Mouse (Mus musculus) midbrain, embryonic 11.5 days (tissue): ENCODE results near the gene Rpl27. TPM values are rescaled to one million over a fixed set of nuclear protein-coding genes. Genes with fewer than 3 reads are reported as not detected.

Source experiments
- ATAC-seq: fragments of 200-750 bp; cut with Nextera tagmentation; 2 replicates; pipeline ENCODE4 v1.8.0; 2017; ENCODE audit warnings: moderate TSS enrichment, moderate library complexity; ENCODE audit not compliant: low FRiP score
- DNase-seq: peaks from one replicate; pipeline ENCODE4 v3.0.0; 2015; ENCODE audit warnings: low spot score; ENCODE audit errors: missing footprints
- H3K27ac ChIP-seq: fragments of 300-500 bp; sonication (generic); 2 replicates; pipeline ENCODE4 v1.5.1; 2014; ENCODE audit warnings: low read depth, low read length
- H3K27me3 ChIP-seq: fragments of 300-500 bp; sonication (generic); 2 replicates; pipeline ENCODE4 v1.6.1; 2014; ENCODE audit warnings: mild to moderate bottlenecking, low read length, moderate library complexity, mixed read lengths; ENCODE audit not compliant: control insufficient read depth, insufficient read depth
- H3K36me3 ChIP-seq: fragments of 300-500 bp; sonication (generic); 2 replicates; pipeline ENCODE4 v1.6.1; 2014; ENCODE audit warnings: mild to moderate bottlenecking, low read length, moderate library complexity, mixed read lengths; ENCODE audit not compliant: control insufficient read depth, insufficient read depth
- H3K4me1 ChIP-seq: fragments of 300-500 bp; sonication (generic); 2 replicates; pipeline ENCODE4 v1.6.1; 2014; ENCODE audit warnings: low read length; ENCODE audit not compliant: control insufficient read depth, insufficient read depth
- H3K4me2 ChIP-seq: fragments of 300-500 bp; sonication (generic); 2 replicates; pipeline ENCODE4 v1.6.1; 2014; ENCODE audit warnings: mild to moderate bottlenecking, moderate library complexity
- H3K4me3 ChIP-seq: fragments of 300-500 bp; sonication (generic); 2 replicates; pipeline ENCODE4 v1.5.1; 2014; ENCODE audit warnings: low read depth, low read length
- H3K9ac ChIP-seq: fragments of 300-500 bp; sonication (generic); 2 replicates; pipeline ENCODE4 v1.6.1; 2014; ENCODE audit warnings: low read length
- H3K9me3 ChIP-seq: fragments of 300-500 bp; sonication (generic); 2 replicates; pipeline ENCODE4 v1.6.1; 2016; ENCODE audit warnings: low read length; ENCODE audit not compliant: control insufficient read depth
- WGBS: fragments of 180-500 bp; shearing (Covaris S2); extraction: QIAGEN DNeasy Blood & Tissue Kit; methylation state at CpG from one replicate; pipeline ENCODE4 v1.1.7; 2014; 5-methylcytosine and 5-hydroxymethylcytosine counted together
- polyA plus RNA-seq: library from polyadenylated mRNA; unstranded; fragments of >200 nt; fragmentation: Nextera tagmentation; extraction: Ambion mirVana; gene quantifications from 2 replicates; pipeline ENCODE4 v1.2.1, GENCODE M21; 2014

The Rpl27 gene
- polyA plus RNA-seq, 1 experiment from 2014 or later = 399 TPM

DNA sequence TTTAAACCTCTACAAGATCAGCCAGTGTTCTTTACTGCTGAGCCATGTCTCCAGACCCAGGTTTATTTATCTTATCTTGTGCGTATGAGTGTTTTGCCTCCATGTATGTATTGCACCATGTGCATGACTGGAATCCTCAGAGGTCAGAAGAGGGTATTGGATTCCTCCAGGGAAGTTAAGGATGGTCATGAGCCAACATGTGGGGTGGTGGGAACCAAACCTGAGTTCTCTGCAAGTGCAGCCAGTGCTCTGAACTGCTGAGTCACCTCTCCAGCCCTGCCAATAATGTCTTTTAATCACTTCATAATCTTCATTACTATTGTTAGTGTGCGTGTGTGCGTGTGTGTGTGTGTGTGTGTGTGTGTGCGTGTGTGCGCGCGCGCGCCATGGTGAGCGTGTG is 9.4 kb downstream of the Rpl27 start:
- H3K27me3 ChIP-seq = no peaks in the 10 kb centered on the region
- H3K27ac ChIP-seq = no peak overlapping the region
- ATAC-seq = no peak
- no peaks in the 10 kb centered on the region for H3K4me1 ChIP-seq
- no peak for DNase-seq
- H3K9ac ChIP-seq = no peak overlapping the region
- H3K36me3 ChIP-seq = no peaks in the 10 kb centered on the region
- no peaks in the 10 kb centered on the region for H3K9me3 ChIP-seq
- WGBS = 94% methylated on average over 10 of the region's 10 CpGs
- no peak overlapping the region for H3K4me2 ChIP-seq
- H3K4me3 ChIP-seq = no peak overlapping the region

DNA sequence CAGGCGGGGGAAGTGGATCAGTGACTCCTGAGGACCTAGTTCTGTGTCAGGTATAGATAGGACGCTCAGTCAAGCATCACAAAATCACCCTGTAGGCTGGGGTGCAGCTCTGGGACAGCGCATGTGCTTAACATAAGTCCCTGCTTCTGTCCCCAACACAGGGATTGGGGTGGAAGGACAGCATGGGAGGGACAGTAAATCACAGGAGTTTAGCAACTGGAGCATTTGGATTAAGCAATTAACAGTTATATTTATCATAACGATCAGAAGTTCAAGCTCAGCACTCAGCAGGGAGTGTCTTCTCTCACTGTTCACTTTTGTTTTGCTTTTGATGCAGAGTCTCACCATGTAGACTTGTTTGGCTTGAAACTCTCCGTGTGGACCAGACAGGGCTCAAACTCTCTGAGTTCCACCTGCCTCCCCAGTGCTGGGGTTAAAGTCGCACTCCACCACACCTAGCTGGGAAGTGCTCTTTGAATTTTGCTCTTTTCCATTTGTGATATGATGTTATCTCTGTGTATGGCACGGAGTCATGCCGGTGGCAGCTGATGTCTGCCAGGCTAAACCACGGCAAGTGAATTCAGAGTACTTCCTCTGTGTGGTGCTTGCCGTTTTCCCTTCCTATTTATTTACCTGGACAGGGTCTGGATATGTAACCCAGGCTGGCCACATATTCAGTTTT is 10.1 kb downstream of the Rpl27 start:
- DNase-seq = no peak
- H3K4me3 ChIP-seq = no peak overlapping the region
- H3K27me3 ChIP-seq = no peaks in the 10 kb centered on the region
- no peak overlapping the region for H3K9ac ChIP-seq
- ATAC-seq = no peak
- H3K9me3 ChIP-seq = no peaks in the 10 kb centered on the region
- WGBS = 76% methylated on average over 10 of the region's 10 CpGs
- H3K27ac ChIP-seq = no peak overlapping the region
- H3K4me1 ChIP-seq = no peaks in the 10 kb centered on the region
- H3K4me2 ChIP-seq = no peak overlapping the region
- no peaks in the 10 kb centered on the region for H3K36me3 ChIP-seq

DNA sequence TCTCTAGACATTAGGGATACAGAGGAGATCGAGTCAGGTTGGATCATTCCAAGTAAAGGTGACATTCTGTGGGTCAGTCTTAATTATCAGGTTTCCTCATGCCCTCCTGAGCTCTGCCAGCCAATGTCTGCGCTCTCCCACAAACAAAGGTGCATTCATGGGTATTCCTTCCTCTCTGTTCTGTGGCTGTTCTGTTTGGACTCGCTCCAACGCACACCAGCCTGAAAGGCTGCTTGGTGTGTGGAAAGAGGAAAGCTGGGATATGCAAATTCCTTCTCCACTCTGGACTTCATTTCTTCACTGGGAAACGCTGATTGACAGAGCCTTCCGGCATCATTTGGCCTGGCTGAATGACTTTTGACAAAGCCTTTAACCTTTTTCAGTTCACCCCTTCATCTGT is 12.6 kb downstream of the Rpl27 start:
- Histone ChIP-seq H3K9ac (no peak overlapping the region), H3K4me2 (no peak overlapping the region), H3K36me3 (no peaks in the 10 kb centered on the region; the same call in 1 of the 2 replicates), H3K27ac (no peak overlapping the region), H3K4me3 (no peak overlapping the region), H3K27me3 (no peaks in the 10 kb centered on the region), H3K9me3 (no peaks in the 10 kb centered on the region), H3K4me1 (no peaks in the 10 kb centered on the region)
- ATAC-seq (no peak), DNase-seq (no peak)
- 46% methylated on average over 6 of the region's 6 CpGs for WGBS

DNA sequence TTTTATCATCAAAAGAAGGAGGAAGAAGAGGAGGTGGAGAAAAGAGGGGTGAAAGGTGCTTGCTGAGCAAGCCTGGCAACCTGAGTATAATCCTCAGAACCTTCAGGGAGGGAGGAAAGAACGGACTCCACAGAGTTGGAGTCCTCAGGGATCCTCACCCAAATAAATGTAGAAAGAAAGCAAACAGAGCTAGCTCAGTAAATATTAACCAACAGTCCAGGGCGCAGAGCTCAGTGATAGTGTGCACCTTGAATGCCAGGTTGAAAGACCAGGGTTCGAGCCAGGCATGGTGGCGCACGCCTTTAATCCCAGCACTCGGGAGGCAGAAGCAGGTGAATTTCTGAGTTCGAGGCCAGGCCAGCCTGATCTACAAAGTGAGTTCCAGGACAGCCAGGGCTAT is 13.5 kb downstream of the Rpl27 start:
- Histone ChIP-seq H3K27me3 (no peaks in the 10 kb centered on the region), H3K36me3 (no peaks in the 10 kb centered on the region; the same call in none of the 2 replicates), H3K27ac (no peak overlapping the region), H3K4me2 (no peak overlapping the region), H3K9me3 (no peaks in the 10 kb centered on the region), H3K9ac (no peak overlapping the region), H3K4me1 (no peaks in the 10 kb centered on the region), H3K4me3 (no peak overlapping the region)
- ATAC-seq (no peak), DNase-seq (no peak)
- WGBS = 87% methylated on average over 7 of the region's 7 CpGs

DNA sequence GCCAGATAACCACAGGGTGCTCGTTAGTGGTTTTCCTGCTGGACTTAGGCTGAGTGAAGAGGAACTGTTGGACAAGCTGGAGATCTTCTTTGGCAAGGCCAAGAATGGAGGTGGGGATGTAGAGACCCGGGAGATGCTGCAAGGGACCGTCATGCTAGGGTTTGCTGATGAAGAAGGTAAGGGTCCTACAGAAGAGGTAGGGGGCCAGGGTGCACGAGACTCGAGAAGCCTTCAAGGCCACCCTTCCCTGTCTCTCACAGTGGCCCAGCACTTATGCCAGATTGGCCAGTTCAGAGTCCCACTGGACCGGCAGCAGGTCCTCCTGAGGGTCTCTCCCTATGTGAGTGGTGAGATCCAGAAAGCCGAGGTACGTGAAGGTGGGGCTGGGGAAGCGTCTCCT is 15.5 kb downstream of the Rpl27 start:
- Histone ChIP-seq H3K4me2 (no peak overlapping the region), H3K4me3 (no peak overlapping the region), H3K36me3 (no peaks in the 10 kb centered on the region; the same call in none of the 2 replicates), H3K27ac (no peak overlapping the region), H3K4me1 (peaks cover 8% of the 10 kb centered on the region), H3K27me3 (no peaks in the 10 kb centered on the region), H3K9me3 (no peaks in the 10 kb centered on the region), H3K9ac (no peak overlapping the region)
- ATAC-seq (no peak), DNase-seq (no peak)
- WGBS = 90% methylated on average over 9 of the region's 9 CpGs

DNA sequence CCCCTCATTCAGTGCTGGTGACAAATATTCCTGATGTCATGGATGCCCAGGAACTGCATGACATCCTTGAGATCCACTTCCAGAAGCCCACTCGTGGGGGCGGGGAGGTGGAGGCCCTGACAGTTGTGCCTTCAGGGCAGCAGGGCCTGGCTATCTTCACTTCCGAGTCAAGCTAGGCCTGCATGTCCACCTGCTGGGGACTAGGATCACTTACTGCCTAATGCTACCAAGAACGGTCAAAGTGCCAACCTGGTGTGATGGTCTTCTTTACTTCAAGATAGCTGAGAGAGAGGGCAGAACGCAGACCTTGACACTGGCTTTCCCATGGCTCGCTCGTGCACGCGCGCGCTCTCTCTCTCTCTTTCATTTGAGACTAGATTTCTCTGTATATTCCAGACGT is 16.1 kb downstream of the Rpl27 start:
- Histone ChIP-seq H3K36me3 (no peaks in the 10 kb centered on the region; the same call in none of the 2 replicates), H3K4me2 (no peak overlapping the region), H3K9ac (no peak overlapping the region), H3K27me3 (no peaks in the 10 kb centered on the region), H3K4me1 (peaks cover 14% of the 10 kb centered on the region), H3K4me3 (no peak overlapping the region), H3K27ac (no peak overlapping the region), H3K9me3 (no peaks in the 10 kb centered on the region)
- 85% methylated on average over 12 of the region's 12 CpGs for WGBS
- DNase-seq (no peak), ATAC-seq (no peak)

DNA sequence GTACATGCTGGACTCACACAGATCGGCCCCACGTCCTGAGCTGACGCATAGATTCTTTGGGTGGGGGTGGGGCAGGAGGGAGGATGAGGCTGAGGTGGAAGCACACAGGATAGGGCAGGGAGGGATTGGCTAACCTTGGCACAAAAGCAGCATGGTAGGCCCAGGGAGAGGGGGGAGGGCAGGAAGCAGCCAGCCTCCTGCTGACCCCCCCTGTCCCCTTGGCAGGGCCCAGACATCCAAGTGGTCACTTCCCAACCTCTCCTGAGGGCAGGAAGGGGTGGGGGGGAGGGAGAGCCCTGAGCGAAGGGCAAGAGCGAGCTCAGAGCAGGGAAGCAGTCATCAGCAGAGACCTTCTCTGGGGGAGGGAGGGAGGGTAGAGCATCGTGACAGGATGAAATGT is 17.6 kb downstream of the Rpl27 start:
- H3K9me3 ChIP-seq = no peaks in the 10 kb centered on the region
- DNase-seq = no peak
- no peak overlapping the region for H3K27ac ChIP-seq
- no peaks in the 10 kb centered on the region; the same call in none of the 2 replicates for H3K36me3 ChIP-seq
- ATAC-seq = no peak
- H3K4me3 ChIP-seq = no peak overlapping the region
- 48% methylated on average over 6 of the region's 6 CpGs for WGBS
- no peak overlapping the region for H3K4me2 ChIP-seq
- H3K9ac ChIP-seq = no peak overlapping the region
- peaks cover 27% of the 10 kb centered on the region for H3K4me1 ChIP-seq
- no peaks in the 10 kb centered on the region for H3K27me3 ChIP-seq

DNA sequence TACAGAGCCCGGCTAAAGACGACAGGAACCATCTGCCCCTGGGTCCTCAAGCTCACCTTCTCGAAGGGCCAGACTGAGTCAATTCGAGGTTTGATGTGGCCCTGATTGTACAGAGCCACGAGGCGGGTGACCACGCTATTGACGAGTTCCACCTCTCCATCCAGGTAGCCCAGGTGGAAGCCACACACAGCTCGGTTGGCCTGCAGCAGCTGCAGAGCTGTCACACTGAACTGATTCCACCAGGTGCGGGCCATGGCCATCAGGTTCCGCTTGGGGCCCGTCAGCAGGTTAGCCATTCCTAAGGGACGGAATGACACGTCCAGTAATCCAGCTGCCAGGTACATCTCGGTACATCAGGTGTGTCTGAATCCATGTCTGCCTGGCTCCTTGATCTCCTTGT is 18.2 kb downstream of the Rpl27 start:
- H3K4me3 ChIP-seq = no peak overlapping the region
- H3K27ac ChIP-seq = no peak overlapping the region
- H3K27me3 ChIP-seq = no peaks in the 10 kb centered on the region
- ATAC-seq (no peak), DNase-seq (no peak)
- H3K9ac ChIP-seq = no peak overlapping the region
- no peaks in the 10 kb centered on the region; the same call in none of the 2 replicates for H3K36me3 ChIP-seq
- WGBS = 87% methylated on average over 15 of the region's 15 CpGs
- no peak overlapping the region for H3K4me2 ChIP-seq
- peaks cover 33% of the 10 kb centered on the region for H3K4me1 ChIP-seq
- no peaks in the 10 kb centered on the region for H3K9me3 ChIP-seq

DNA sequence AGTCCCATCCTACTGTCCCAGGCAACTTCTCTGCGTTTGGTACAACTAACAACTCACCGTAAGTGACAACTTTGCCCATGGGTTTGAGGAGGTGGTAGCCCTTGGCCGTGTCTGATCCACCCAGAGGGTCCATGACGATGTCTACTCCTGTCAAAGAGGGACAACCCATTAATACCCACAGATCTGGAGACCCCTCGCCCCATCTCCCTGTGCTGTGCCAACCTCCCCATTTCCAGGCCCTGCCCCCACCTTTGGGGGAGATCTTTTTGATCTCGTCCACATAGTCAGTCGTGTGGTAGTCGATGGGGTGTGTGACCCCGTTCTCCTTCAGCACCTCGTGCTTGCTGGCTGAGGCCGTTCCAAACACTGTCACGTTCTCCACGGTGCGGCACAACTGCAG is 20.0 kb downstream of the Rpl27 start:
- Histone ChIP-seq H3K9me3 (no peaks in the 10 kb centered on the region), H3K4me3 (no peak overlapping the region), H3K4me1 (peaks cover 39% of the 10 kb centered on the region), H3K27me3 (peaks cover 2% of the 10 kb centered on the region; the same call in 1 of the 2 replicates), H3K4me2 (no peak overlapping the region), H3K27ac (no peak overlapping the region), H3K36me3 (no peaks in the 10 kb centered on the region; the same call in none of the 2 replicates), H3K9ac (no peak overlapping the region)
- 71% methylated on average over 14 of the region's 14 CpGs for WGBS
- DNase-seq (no peak), ATAC-seq (peak; percentile 47; the same call in 1 of the 2 replicates)
